In the genomic region with DNA sequence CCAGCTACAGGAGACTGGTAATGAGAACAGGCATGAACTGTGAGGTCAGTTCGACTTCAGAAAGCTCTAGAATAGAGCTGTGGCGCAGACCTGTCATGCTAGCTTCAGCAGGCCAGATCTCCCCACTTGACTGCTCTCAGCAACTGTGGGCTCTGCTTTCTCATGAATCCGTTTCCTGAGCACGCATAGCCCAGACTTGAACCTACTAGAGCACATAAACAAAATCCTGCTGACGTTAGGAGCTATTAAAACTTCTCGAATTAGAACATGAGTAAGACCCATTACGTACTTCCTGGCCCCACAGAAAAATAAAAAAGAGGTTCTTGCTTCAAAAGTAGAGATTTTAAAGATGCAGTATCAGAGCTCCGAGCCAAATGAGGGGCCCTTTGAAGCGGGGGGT, we compare ENCODE assay signal across 10 mouse cellular contexts.
"Had no signal": no experiment of that assay in that cellular context is flagged by ENCODE, and none has a peak within 500 bp of the region (broad histone marks: within the 10 kb centered on the region; RNA-seq: fewer than 3 reads in every experiment).

No protein-coding gene starts in this region.

- H3K4me2 ChIP-seq: liver, embryonic 12.5 days; neural tube, embryonic 15.5 days had no signal

- H3K4me3 ChIP-seq: limb, embryonic 10.5 days; liver, embryonic 12.5 days; midbrain, embryonic 10.5 days; myocyte; neural tube, embryonic 15.5 days had no signal

- H3K36me3 ChIP-seq: limb, embryonic 10.5 days; liver, embryonic 12.5 days; midbrain, embryonic 10.5 days; neural tube, embryonic 15.5 days had no signal

- DNase-seq: kidney, adult 9 months; lung, postnatal 36 days; midbrain, embryonic 14.5 days; thymus, postnatal 4 days had no signal

- ATAC-seq: intestine, embryonic 16.5 days; liver, embryonic 12.5 days had no signal

- H3K9me3 ChIP-seq: limb, embryonic 10.5 days; liver, embryonic 12.5 days; midbrain, embryonic 10.5 days; neural tube, embryonic 15.5 days had no signal

- H3K4me1 ChIP-seq: neural tube, embryonic 15.5 days had no signal

- H3K27ac ChIP-seq: limb, embryonic 10.5 days; liver, embryonic 12.5 days; midbrain, embryonic 10.5 days; neural tube, embryonic 15.5 days had no signal

- H3K9ac ChIP-seq: liver, embryonic 12.5 days; neural tube, embryonic 15.5 days had no signal

- H3K27me3 ChIP-seq: liver, embryonic 12.5 days; neural tube, embryonic 15.5 days had no signal
